Mouse (Mus musculus) testis, adult 2 months (tissue): ENCODE results near the gene Agpat3.

Source experiments
- CTCF ChIP-seq: fragments of 200-500 bp; IDR thresholded peaks from 2 replicates; pipeline ENCODE4 v1.5.1; 2012; ENCODE audit warnings: low read depth, mild to moderate bottlenecking, inconsistent platforms, low read length, moderate library complexity; ENCODE audit not compliant: control insufficient read depth, insufficient read depth, insufficient replicate concordance
- POLR2A ChIP-seq: fragments of 200-500 bp; IDR thresholded peaks from 2 replicates; pipeline ENCODE4 v1.6.1; 2012; ENCODE audit warnings: low read depth, mild to moderate bottlenecking, inconsistent platforms, low read length, moderate library complexity; ENCODE audit not compliant: control insufficient read depth

DNA sequence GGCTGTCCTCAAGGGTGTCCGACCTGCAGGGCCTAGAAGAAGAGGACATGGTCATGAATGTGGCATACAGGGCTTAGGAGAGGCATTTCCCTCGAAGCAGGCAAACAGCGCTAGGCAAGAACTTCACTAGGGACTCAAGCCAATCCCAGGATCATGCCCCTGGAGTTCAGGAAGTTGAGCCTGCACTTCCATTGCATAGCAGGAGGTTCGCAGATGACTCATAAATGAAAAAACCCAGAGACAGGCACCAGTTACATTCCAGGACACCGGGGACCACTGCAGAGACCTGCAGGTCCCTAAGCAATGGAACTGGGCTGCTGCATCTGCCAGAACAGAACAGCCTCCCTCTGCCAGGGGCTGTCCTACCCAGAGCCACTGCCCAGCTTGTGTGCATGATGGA is 23.0 kb downstream of the Agpat3 start:
- TF ChIP-seq CTCF (no peak), POLR2A (no peak)
